Mouse (Mus musculus): ENCODE measurements around the gene Cnpy1. TPM values are rescaled to one million over a fixed set of nuclear protein-coding genes. Genes with fewer than 3 reads are reported as not detected.

Cnpy1 gene
- total RNA-seq, 2 experiments from 2014 or later: not detected

GRCm38 (mm10) chr5:28179237-28179790 is 66.3 kb downstream of the Cnpy1 start:
- DNase-seq: no peak

GRCm38 (mm10) chr5:28178322-28178721 is 67.3 kb downstream of the Cnpy1 start:
- no peak for DNase-seq

- DNase-seq: no peak
Measured at GRCm38 (mm10) chr5:28176585-28176984, 69.0 kb downstream of the Cnpy1 start.

GRCm38 (mm10) chr5:28176023-28176422 is 69.6 kb downstream of the Cnpy1 start:
- no peak for DNase-seq

- DNase-seq: no peak
Measured at GRCm38 (mm10) chr5:28175570-28175919, 70.1 kb downstream of the Cnpy1 start.

- DNase-seq: no peak
Measured at GRCm38 (mm10) chr5:28174876-28175569, 70.6 kb downstream of the Cnpy1 start.

- no peak for DNase-seq
Measured at GRCm38 (mm10) chr5:28174086-28174485, 71.5 kb downstream of the Cnpy1 start.

- no peak for DNase-seq
Measured at GRCm38 (mm10) chr5:28173674-28174073, 71.9 kb downstream of the Cnpy1 start.

- no peak for DNase-seq
Measured at GRCm38 (mm10) chr5:28172921-28173670, 72.5 kb downstream of the Cnpy1 start.

GRCm38 (mm10) chr5:28172261-28172920 is 73.2 kb downstream of the Cnpy1 start:
- no peak for DNase-seq

GRCm38 (mm10) chr5:28171667-28172066 is 73.9 kb downstream of the Cnpy1 start:
- DNase-seq: no peak

GRCm38 (mm10) chr5:28170892-28171291 is 74.7 kb downstream of the Cnpy1 start:
- no peak for DNase-seq

GRCm38 (mm10) chr5:28170081-28170480 is 75.5 kb downstream of the Cnpy1 start:
- no peak for DNase-seq

- DNase-seq: no peak
Measured at GRCm38 (mm10) chr5:28169166-28169801, 76.3 kb downstream of the Cnpy1 start.

- peak; percentile 17 for DNase-seq
Measured at GRCm38 (mm10) chr5:28168253-28169165, 77.1 kb downstream of the Cnpy1 start.

- no peak for DNase-seq
Measured at GRCm38 (mm10) chr5:28167611-28168252, 77.9 kb downstream of the Cnpy1 start.

- DNase-seq: peak; percentile 32
Measured at GRCm38 (mm10) chr5:28166256-28167231, 79.1 kb downstream of the Cnpy1 start.

- peak; percentile 57 for DNase-seq
Measured at GRCm38 (mm10) chr5:28165358-28166255, 80.0 kb downstream of the Cnpy1 start, which contains the start of gene En2. En2 (plus strand) TSS chr5:28165694.

GRCm38 (mm10) chr5:28163926-28164325 is 81.7 kb downstream of the Cnpy1 start:
- no peak for DNase-seq
